Mouse (Mus musculus) spleen, adult 10 weeks (tissue): ENCODE results near the gene Wdr31. TPM values are rescaled to one million over a fixed set of nuclear protein-coding genes. Genes with fewer than 3 reads are reported as not detected.

ENCODE experiments used
- polyA plus RNA-seq: library from polyadenylated mRNA; stranded (reverse); fragments of 350-450 nt; fragmentation: Illumina TruSeq; extraction: RNeasy Lipid Tissue Mini Kit (QIAGEN cat#74804); gene quantifications from one replicate; pipeline ENCODE4 v1.2.3, GENCODE M21; 2015; ENCODE audit warnings: low replicate concordance; ENCODE audit not compliant: insufficient read depth

Gene Wdr31
- polyA plus RNA-seq, result 0.55 TPM

DNA sequence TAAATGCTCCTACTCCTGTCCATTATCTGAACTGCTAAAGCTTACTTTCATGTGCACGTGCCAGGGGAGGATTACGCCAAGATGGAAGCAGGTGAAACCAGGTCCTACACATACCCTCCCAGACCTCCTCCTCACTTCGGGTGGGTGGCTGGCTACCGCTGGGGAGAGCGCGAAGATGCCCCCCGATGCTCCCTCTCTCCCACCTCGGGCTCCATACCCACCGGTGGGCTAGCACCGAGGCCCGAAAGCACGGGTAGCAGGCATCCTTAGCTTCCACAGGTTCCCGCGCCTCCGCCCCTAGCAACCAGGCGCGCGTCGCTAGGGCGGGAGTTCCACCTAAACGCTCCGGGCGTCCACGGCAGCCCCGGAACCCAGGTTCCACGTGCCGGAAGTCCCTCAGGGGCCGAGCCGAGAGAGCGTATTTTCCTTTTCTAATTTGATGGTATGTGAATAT is at the start of gene Wdr31:
Gene Wdr31 (minus strand): TSS at position 299 of the 454 bp plus-strand sequence.

DNA sequence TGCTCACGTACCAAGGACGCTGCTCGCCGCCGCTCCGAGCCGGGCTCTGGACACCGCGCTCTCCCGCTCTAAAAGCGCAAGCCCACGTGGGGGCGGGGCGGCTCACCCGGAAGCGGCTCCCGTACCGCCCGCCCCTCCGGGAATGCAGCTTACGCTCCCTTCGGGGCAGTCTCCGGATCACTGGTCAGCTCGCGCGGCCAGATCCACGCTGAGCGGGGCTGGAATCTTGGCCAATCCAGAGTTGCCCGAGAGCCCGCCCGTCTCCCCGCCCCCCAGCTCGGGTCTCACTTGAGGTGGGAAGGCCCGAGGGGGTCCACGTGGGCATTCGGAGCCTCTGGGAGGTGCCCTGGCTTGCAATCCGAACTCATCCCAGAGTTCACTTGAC is 49.1 kb upstream of the Wdr31 start, which contains the start of gene Alad:
Gene Alad (minus strand): TSS at position 70 of the 385 bp plus-strand sequence.

DNA sequence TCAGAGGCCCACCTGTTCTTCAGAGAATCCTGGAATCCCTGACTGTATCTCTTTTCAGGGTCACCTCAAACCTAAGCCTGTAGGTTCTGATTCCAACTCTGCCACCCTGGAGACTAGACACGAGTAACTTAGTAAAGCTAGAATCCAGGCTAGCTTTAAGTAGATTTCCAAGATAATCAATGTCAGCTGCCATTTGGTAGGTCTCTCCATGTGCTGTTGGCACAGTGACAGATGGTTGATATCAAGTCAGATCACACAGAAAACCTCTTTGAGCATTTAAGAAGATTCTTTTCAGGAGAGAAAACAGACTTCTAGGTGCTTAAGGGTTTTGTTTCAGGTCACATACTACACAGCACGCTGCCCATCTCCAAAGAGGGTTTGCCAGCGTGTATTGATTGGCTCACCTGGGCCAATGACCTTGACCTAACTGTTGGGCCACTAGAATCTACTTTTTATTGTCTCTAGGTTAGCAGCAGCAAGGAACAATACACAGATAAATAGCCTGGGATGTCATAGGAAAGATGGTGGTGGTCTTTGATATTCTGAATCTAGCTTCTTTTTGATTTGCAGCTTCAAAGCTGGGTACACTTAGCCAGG is 32.8 kb upstream of the Wdr31 start, which contains the start of gene Hdhd3:
Gene Hdhd3 (minus strand): TSS at position 94 of the 597 bp plus-strand sequence.

DNA sequence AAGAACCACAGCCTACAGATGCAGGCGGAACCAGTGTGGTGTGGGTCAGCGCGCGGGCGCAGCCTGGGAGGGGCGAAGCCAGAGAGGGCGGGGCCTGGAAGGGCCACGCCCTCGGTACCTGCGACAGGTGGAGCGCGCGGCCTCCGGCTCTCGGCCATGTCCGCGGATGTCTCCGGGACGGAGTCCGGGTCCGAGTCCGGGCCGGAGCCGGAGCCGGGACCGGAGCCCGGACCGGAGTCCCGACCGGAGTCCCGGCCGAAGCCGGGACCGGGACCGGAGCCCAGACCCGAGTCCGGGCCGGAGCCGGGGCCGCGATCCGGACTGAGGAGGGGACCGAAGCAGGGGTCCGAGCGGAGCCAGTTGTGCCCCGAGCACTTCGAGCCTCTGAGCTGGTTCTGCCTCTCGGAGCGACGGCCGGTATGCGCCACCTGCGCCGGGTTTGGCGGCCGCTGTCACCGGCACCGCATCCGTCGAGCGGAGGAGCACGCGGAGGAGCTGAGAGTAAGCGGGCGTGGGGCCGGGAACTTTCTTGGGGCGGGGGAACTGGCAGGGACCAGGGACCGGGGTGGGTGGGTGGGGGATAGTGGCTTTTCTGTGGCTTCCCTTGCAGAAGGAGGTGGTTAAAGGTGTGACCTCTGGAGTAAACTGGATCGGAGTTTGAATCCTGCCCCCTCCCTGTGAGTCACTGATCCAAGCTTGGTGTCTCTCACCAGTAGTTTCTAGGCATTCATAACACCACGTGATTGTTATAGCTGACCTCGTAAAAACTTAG is 9.4 kb upstream of the Wdr31 start, which contains the start of gene Bspry:
Gene Bspry (plus strand): TSS at position 117 of the 772 bp plus-strand sequence.

DNA sequence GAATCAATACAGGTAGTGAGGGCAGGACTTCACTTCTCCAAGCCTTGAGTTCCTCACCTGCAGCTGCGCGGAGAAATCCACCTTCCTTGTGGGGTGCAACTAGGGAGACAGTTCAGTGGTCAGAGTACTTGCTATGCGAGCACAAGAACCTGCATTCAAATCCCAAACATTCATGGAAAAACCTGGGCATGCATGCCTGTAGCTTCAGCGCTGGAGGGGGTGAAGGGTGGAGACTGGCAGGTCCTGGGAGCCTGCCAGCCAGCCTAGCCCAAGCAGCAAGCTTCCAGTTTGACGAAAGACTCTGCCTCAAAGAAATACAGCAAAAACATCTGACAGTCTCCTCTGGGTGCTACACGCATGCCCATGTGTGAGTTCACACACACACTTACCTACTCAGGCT is 35.6 kb downstream of the Wdr31 start, which contains the start of gene Rnf183:
Gene Rnf183 (minus strand): TSS at position 172 of the 400 bp plus-strand sequence.

DNA sequence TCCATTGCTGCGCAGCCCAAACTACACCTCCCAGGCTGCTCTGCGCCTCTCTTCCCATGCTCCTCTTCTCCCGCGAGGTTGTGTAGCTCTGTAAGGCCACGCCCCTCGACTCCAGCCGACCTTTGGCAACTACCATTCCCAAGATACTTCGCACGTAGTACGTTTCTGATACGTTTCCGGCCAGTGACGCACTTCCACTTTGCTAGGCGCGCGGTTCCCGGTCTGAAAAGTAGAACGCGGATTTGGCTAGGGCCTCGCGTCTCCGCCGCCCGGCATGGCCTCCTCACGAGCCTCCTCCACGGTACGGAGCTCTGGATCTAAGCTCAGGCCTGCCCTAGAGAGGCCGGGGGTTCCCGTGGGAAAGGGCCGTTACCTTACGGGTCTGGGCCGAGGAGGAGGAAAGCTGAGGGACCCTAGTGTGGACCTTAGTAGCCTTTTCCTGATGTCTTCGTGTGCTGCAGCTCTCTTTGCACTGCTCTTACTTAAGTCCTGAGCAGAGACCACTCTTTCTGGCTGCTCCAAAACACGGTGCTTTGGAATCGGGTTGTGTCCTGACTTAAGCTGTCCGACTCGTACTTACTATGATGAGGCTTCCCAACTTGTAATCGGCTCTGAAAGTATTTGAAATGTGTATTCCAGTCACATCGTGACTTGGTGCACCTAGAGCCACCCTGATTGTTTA is 62.0 kb downstream of the Wdr31 start, which contains the start of the genes Cdc26 and Prpf4:
Gene Cdc26 (minus strand): TSS at position 42 of the 682 bp plus-strand sequence.
Gene Prpf4 (plus strand): TSS at position 197 of the 682 bp plus-strand sequence.

Other genes with a start within 250 kb of the Wdr31 start
- gene Zfp37, start 239.8 kb downstream of the Wdr31 start, polyA plus RNA-seq, result 2.5 TPM
- 13.1 TPM for gene Slc31a2, start 208.3 kb downstream of the Wdr31 start, polyA plus RNA-seq
- 51.8 TPM for gene Fkbp15, start 110.3 kb downstream of the Wdr31 start, polyA plus RNA-seq
- gene Slc31a1, start 110.2 kb downstream of the Wdr31 start, polyA plus RNA-seq, result 23.6 TPM
- 81.9 TPM for gene Cdc26, start 62.3 kb downstream of the Wdr31 start, polyA plus RNA-seq
- 19.2 TPM for gene Prpf4, start 62.1 kb downstream of the Wdr31 start, polyA plus RNA-seq
- not detected for gene Rnf183, start 35.6 kb downstream of the Wdr31 start, polyA plus RNA-seq
- gene Bspry, start 9.2 kb upstream of the Wdr31 start, polyA plus RNA-seq, result 0.80 TPM
- 0.26 TPM for gene Hdhd3, start 32.6 kb upstream of the Wdr31 start, polyA plus RNA-seq
- gene Alad, start 49.0 kb upstream of the Wdr31 start, polyA plus RNA-seq, result 10.1 TPM
- gene Pole3, start 54.2 kb upstream of the Wdr31 start, polyA plus RNA-seq, result 38.6 TPM
- gene 4933430I17Rik, start 54.5 kb upstream of the Wdr31 start, polyA plus RNA-seq, result 0.59 TPM
- gene Rgs3, start 89.0 kb upstream of the Wdr31 start, polyA plus RNA-seq, result 42.9 TPM